Mouse (Mus musculus) right cerebral cortex, postnatal 10 days (tissue): ENCODE measurements around the gene Gm3264.
"Not testable (repeated sequence)": the region's sequence is repeated elsewhere in the genome, so short reads cannot be mapped to it uniquely, and the experiment has no call there.

Experiments
- DNase-seq, 2 experiments: peaks; one replicate each; pipeline ENCODE4 v3.0.0; 2021; ENCODE audit warnings: low spot score in 2 of 2

Gm3264 gene

DNA sequence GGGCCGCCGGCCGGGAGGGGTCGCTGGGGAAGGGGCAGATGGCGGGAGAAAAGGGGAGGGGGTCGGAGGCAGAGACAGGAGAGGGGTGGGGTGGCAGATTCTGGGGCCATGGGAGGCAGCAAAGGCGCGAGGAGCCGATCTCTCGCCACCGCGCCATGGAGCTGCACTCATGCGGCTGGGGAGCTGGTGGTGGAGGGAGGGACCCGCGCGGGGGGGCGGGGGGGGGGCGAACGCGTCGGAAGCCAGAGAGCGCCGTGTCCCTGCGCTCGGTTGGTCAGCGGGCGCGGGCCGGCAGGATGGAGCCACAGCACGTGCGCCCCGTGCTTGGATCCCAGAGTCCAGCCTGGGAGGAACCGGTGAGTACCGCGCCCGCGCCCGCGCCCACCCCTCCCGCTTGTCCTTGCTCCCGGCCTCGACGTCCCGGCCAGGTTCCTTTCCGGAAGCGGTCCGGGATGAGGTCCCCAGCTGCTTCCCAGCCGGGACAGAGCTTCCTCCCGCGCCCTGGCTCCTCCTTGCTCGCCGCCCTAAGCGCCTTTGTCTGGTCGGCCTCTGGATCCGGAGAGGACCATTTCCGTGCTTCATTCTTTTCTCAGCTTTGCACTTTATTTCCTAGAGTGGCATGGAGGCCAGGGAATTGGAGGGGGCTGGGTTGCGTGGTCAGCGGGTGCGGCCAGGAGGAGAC is at the start of gene Gm3264:
Gm3264 (plus strand) TSS at position 278 of the 682 bp plus-strand sequence.
- peak; percentile 16 to 18 for DNase-seq

- peak; percentile 20 to 23 for DNase-seq
Observed at GRCm38 (mm10) chr14:4806421-4806820, 49.0 kb upstream of the Gm3264 start.

DNA sequence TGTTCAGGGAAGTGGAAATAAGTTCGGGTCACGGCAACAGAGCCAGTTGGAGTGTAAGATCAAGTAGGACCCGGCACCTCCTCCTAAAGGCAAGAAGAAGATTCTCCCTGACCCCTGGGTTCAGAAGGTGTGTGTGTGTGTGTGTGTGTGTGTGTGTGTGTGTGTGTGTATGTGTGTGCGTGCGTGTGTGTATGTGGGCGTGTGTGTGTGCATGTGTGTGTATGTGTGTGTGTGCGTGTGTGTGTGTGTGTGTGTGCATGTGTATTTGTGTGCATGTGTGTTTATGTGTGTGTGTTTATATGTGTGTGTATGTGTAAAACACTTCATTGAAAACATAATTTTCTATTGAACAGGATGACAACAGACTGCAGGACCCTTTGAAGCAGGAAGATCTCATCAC is 33.4 kb upstream of the Gm3264 start:
- not testable (repeated sequence) for DNase-seq

- not testable (repeated sequence) for DNase-seq
Observed at GRCm38 (mm10) chr14:4837806-4838205, 17.6 kb upstream of the Gm3264 start, which contains the start of gene Gm3269. Gene Gm3269, plus strand, starts transcription at chr14:4838106.

DNA sequence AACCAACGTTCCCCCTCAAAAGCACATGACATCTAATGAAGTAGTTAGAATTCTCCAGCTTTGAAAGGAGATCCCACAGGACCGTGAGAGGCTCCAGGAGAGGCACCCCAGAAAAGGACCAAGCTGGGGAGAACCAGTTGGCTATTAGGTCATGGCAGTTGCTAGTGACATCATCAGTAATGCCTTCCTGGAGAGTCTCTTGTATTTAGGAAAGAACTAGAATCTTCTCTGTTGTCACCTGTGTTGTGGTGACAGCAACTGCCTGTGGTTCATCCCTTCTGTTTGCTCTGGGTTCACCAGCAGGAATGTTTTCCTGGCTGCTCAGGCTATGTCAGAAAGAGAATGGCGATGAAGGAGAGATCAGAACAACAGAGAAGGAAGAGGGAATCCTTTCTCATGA is 36.7 kb downstream of the Gm3264 start, which contains the start of gene Gm3278:
Gm3278 (plus strand) TSS at position 301 of the 400 bp plus-strand sequence.
- not testable (repeated sequence) for DNase-seq
